Mouse (Mus musculus): Measurements from ENCODE around the gene Npr2.
A peak's percentile ranks its signal among the peaks of the same experiment; 100 is the strongest.
"Not testable (repeated sequence)": the region's sequence is repeated elsewhere in the genome, so short reads cannot be mapped to it uniquely, and the experiment has no call there.

Npr2 gene

DNA sequence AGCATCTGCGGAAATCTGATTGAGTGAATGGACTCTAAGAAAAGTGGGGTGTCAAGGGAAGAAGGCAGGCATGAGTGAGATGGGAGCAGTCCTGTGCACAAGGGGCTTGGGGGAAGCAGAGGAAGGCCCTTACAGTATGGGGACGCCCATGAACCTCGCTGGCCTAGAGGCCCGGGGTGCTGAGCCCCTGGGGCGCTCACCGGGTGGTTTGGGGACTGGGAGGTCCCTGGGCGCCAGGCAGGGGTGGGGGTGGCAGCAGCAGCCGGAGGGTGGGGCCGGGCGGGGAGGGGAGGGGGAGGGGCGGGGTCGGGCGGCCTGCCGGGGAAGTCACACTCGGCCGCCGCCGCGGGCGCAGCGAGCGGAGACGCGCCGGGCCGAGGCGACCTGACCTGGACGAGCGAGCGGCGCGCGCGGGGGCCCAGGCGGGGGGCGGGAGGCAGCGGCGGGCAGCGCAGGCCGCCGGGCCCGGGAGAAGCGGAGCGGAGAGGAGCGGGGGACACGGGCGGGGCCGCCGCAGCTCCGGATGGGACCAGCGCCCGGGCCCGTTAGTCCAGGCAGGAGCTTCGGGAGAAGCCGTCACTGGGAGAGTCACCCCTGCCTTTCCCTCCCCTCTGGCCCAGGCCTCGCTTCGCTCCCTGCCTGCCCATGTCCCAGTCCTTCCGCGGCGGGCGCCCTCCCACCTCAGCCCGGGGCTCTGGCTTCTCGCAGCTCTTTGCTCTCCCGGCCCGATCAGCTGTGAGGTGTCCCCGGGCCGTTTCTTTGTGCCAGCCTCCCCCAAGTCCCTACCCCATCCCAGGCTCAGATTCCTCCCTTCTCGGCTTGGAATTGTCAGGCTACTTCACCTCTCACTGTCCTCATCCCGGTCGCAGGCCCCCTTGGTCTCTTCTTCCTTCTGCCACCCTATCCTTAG lies at the start of gene Npr2:
Gene Npr2 (plus strand): TSS at position 890 of the 910 bp plus-strand sequence.
- ATAC-seq (ENCODE audit: low TSS enrichment): peak; percentile 42

DNA sequence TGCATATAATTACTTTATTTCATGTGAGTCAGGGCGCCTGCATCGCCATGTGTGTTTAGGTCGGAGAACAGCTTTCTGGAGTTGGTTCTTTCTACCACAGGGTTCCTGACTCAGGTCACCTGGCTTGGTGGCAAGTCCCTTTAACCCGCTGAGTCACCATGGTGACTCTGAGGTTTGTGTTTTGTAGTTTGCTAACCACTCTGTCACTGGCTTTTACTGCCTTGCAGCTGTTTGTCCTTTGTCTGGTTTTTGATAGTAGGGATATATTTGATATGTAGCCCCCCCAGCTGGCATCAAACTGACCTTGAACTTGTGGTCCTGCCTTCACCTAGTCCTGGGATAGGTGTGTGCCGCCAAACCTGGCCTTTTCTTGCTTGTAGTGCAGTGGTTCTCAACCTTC lies 49.5 kb upstream of the Npr2 start:
- ATAC-seq (ENCODE audit: low TSS enrichment): no peak

DNA sequence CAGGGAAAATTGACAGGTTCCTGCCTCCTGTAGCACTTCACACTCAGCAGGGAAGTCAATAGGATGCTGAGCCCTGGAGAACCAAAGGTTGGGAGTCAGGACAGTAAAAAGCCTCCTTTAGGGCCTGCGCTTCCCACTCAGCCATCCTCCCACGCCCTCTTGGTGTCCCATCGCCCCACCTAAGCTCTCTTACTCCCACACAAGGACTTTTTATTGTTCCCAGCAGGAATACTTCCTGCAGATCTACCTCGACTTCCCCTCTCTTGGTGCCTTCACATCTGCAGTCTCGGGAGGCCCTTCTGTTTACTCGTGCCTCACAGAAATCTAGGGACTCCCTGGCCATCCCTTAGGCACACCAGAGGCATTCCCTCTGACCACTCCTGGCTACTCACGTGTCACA lies 48.3 kb upstream of the Npr2 start:
- no peak for ATAC-seq (ENCODE audit: low TSS enrichment)

GRCm38 (mm10) chr4:43584444-43585416 lies 47.0 kb upstream of the Npr2 start, which contains the start of gene Msmp:
TSS of gene Msmp (minus strand) at chr4:43584494.
- ATAC-seq (ENCODE audit: low TSS enrichment): no peak

- no peak for ATAC-seq (ENCODE audit: low TSS enrichment)
These were observed 46.1 kb upstream of the Npr2 start for GRCm38 (mm10) chr4:43585682-43586081.

DNA sequence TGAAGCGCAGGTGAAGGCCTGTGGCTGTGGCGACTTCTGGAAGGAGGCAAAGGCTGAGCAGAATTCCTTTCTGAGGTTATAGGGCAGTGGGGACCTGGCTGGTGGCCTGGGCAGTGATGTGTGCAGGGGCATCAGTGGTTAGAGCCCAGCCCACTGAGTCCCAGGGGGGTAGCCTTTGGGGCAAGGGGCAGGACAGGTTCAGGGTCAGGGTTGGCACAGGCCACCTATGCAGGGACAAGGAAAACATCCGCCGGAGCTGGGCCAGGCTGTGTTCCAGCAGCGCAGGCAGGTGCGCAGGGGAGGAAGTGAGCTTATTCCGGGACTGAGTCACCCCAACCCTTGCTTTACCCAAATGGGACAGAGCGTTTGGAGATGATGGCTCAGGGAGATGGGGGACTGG lies 45.3 kb upstream of the Npr2 start:
- ATAC-seq (ENCODE audit: low TSS enrichment): no peak

DNA sequence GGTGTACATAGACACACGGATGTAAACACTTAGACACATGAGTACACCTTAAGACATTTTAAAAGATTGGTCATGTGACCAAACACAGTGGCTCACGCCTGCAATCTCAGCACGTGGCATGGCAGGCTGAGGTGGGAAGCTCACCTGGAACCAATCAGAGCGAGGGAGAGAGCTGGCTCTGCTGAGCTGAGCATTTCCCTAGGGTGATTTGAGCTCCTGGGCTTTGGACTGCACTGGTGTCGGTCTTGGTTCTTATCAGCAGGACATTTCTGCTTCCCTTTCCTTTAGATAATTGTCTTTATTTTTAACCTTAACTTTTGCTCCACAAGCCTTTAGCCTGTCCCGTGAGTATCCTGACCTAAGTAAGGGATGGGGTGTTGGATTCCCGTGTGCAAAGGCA lies 44.1 kb upstream of the Npr2 start:
- no peak for ATAC-seq (ENCODE audit: low TSS enrichment)

- no peak for ATAC-seq (ENCODE audit: low TSS enrichment)
These were observed 40.2 kb upstream of the Npr2 start for GRCm38 (mm10) chr4:43591543-43591942.

DNA sequence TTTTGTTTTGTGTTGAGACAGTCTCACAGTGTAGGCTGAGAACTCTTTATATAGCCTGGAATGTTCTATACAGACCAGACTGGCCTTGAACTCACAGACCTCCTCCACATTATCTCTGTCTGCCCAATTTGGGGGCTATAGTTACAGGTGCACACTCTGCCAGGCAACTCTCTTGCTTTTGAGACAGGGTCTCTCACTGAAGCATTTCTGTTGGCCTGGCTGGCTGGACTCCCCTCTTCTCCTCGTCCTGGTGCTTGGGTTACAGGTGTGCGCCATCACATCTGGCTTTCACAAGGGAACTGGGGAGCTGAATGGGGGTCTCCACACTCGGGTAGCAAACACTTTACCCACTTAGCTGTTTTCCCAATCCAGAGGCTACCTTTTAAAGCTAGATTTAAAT lies 39.8 kb upstream of the Npr2 start:
- no peak for ATAC-seq (ENCODE audit: low TSS enrichment)

DNA sequence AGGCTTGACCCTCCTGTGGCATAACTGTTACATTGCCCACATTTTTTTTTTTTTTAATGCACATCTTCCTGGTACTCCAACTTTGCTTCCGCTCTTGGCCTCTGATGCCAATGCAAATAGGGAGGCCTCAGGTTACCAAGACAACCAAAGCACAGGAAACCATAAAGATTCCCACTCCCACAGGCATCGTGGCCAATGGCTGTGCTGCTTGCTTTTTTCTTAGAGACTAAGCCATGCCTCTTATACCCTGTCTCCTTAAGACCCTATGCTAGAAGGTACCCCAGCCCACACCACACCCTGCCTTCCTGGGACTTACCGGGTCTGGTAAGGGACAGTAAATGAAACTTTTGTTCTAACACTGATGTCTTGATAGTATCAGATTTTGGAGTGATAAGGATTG lies 38.3 kb upstream of the Npr2 start:
- no peak for ATAC-seq (ENCODE audit: low TSS enrichment)

GRCm38 (mm10) chr4:43596597-43596996 lies 35.1 kb upstream of the Npr2 start:
- not testable (repeated sequence) for ATAC-seq (ENCODE audit: low TSS enrichment)

DNA sequence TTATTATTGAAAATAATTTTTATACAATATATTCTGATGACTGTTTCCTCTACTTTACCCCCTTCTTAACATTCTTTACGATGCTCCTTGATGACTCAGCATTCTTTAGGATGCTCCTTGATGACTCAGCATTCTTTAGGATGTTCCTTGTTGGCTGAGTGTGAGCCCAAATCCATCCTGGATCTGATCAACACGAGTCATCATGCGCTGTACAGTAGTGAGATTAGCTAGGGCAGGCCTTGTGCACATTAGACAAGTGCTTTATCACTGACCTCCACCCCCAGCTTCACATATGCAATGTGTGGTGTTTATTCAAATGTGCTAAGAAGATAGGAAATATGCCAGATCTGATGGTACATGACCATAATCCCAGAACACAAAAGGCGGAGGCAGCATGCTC lies 33.5 kb upstream of the Npr2 start:
- ATAC-seq (ENCODE audit: low TSS enrichment): no peak

GRCm38 (mm10) chr4:43598650-43599380 lies 32.9 kb upstream of the Npr2 start:
- ATAC-seq (ENCODE audit: low TSS enrichment): no peak

DNA sequence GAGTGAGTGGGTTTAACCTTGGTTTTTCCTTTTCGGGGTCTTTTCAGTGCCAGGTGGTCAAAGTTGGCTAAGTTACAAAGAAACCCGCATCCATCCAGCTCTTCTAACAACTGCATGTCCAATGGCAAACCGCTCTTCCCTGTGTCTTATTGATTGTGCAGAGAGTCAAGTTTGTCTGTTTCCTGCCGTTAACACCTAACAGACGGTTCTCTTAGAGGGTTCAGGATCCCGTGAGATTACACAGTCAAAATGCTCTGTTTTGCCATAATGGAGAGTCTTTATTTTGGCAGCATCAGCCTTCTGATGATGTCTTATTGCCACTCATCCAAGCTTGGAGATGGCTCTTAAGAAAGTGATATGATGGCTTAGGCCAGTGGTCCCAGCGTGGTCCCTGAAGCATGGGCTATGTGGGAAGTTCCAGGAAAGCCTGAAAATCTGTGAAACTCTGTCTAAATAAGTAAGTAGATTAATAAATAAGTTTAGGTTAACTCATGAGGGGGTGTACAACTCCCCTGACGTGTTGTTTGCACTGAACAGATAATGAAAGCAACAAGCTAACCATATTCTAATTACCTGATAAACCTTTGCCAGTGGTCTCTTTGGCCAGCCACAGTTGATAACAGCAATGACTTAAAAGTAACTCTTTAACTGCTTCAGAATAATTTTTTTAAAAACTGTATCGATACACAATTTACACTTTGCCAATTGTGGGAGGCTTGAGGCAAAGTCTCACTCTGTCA lies 31.4 kb upstream of the Npr2 start:
- ATAC-seq (ENCODE audit: low TSS enrichment): no peak

DNA sequence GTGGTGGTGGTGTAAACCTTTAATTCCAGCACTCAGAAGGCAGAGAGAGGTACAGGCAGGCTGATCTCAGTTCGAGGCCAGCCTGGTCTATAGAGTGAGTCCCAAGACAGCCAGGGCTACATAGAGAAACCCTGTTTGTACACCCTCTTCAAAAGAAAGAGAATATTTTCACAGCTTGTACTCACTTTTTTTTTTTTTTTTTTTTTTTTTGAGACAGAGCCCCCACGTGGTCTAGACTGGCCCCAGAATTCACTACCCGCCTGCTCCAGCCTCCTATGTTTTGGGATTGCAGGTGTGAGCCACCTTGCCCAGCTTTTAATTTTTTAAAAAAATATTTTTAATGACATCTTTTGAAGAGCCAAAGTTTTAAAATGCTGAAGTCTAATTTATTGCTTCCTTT lies 27.6 kb upstream of the Npr2 start:
- no peak for ATAC-seq (ENCODE audit: low TSS enrichment)

DNA sequence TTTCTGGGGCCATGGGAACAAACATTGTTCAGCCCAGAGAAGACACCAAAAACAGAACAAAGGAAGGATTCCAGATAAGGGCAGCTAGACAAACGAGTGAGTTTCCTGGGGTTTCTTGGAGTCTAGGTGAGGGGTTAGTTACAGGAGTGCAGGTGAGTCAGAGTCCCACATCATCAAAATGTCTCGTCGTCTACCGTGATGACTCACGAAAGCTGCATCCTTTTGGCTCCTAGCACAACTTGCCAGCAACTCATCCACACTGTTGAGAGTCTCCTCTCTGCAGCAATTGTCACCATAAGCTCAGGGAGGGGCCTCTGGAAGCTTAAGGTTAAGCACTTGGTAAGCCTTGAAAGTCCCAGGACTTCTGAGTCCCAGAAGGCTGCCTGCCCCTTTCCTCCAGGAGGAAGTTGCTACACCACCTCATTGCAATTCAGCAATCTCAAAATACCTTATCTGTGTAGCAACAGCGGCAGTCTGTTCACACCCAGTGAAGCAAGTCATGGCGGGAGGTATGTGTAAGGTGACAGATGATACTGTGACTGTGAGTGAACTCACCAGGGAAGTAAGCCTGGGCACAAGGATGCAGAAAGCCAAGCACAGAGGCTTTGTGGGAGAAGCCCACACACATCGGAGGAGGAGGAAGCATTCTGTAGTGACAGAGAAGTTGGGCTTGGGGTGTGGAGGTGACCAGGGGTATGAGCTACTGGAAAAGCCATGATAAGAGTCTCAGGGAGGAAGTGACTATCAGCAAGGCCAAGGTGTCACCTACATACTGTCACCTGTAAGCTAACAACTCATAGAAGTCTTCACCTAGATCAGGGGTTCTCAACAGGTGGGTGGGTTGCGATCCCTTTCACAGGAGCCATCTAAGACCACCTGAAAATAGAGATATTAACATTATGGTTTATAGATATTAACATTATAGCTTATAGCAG lies 26.7 kb upstream of the Npr2 start:
- no peak for ATAC-seq (ENCODE audit: low TSS enrichment)

GRCm38 (mm10) chr4:43612534-43612933 lies 19.2 kb upstream of the Npr2 start:
- no peak for ATAC-seq (ENCODE audit: low TSS enrichment)

DNA sequence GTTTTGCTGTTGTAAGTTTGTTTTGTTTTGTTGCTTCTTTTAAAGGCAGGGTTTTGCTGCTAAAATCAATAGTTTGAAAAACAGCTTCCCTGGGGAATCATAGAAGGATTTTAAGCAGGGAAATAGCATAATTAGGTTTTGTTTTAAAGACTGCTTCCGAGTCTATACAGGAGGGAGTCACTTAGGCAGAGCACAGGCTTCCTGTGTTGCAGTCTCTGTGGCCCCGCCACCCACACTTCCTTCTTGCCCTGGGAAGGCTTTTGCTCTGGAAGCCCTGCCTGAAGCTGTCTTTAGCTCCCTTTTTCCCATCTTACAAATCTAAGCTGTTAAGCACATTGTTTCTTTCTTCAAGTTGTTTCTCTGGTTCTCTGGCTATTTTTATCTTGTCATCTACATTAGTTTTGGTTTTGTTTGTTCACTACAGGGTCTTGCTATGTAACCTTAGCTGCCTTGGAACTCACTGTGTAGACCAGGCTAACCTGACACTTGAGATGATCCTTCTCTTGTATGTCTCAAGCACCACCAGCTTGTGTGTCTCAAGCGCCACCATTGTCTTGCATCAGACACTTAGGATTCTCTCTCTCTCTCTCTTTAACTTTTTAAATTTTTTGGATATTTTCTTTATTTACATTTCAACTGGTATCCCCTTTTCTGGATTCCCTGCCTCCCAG lies 18.5 kb upstream of the Npr2 start:
- ATAC-seq (ENCODE audit: low TSS enrichment): no peak

DNA sequence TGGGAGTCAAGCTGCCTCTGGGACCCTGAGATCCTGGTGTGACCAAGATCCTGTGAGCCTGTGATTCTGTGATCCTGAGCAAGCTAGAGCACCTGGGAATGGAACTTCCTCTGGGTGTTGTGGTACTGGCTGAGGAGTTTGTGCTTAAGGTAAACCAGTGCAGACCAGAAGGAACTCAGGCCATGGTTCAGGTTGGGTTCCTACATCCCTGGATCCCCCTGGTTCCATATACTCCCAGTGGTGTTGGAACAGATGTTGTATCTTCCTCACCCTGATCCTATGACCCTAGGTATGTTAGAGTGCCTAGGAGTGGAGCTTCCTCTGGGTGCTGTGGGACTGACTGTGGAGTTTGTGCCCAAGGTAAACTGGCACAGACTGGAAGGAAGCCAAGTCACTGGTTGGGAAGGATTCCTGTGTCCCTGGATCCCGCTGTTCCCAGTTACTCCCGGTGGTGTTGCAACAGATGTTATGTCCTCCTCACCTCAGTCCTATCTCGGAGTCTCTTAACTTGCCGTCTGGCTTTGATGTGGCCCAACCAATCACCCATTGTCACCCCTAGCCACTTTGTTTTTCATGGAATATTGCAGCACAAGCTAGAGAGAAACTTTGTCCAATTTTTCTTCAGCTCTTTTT lies 11.5 kb upstream of the Npr2 start:
- ATAC-seq (ENCODE audit: low TSS enrichment): no peak

Data from frontal cortex, adult (tissue).